Mouse (Mus musculus) layer of hippocampus, adult 8-10 months (tissue): ENCODE measurements at regions not wholly inside any gene's neighbourhood (a gene's known extent, or its start where the extent isn't known, plus 50 kb on each side); places are given as distances from the start of the nearest gene placed in this dataset.

Experiments
- DNase-seq, 2 experiments: peaks; one replicate each; pipeline ENCODE4 v3.0.0; 2022; ENCODE audit warnings: low spot score in 2 of 2

DNA sequence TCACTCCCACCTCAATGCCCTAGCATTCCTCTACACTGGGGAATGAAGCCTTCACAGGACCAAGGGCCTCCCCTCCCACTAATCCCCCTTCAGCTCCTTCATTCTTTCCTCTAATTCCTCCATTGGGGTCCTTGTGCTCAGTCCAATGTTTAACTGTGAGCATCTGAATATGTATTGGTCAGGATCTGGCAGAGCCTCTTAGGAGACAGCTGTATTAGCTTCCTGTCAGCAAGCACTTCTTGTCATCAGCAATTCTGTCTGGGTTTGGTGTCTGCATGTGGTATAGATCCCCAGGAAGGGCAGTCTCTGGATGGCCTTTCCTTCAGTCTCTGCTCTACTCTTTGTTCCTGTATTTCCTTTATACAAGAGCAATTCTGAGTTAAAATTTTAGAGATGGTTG lies 426.8 kb upstream of the 2610001J05Rik start:
- no peak for DNase-seq

- no peak for DNase-seq
These were observed 426.1 kb upstream of the 2610001J05Rik start for GRCm38 (mm10) chr6:14297428-14297827.

GRCm38 (mm10) chr6:14290843-14291242 lies 419.5 kb upstream of the 2610001J05Rik start:
- DNase-seq = no peak

DNA sequence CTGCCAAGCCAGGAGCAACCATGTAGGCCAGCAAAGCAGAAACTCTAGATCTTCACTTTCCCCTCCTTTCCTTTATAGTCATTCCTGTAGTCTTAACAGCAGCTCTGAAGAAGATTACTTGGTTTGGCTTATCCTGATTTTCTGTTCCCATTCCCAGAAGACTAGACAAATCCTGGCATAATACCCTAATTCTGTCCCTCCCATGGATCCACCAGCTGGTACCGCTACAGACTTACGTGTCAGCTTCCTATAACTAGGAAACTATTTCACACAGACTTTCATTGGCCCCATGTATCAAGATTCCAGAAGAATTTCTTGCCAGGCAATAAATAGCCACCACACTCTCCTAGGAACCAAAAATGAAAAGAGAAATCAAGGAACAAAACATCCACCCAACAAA lies 410.2 kb upstream of the 2610001J05Rik start:
- no peak for DNase-seq

- DNase-seq = no peak
These were observed 390.6 kb upstream of the 2610001J05Rik start for GRCm38 (mm10) chr6:14261941-14262340.

DNA sequence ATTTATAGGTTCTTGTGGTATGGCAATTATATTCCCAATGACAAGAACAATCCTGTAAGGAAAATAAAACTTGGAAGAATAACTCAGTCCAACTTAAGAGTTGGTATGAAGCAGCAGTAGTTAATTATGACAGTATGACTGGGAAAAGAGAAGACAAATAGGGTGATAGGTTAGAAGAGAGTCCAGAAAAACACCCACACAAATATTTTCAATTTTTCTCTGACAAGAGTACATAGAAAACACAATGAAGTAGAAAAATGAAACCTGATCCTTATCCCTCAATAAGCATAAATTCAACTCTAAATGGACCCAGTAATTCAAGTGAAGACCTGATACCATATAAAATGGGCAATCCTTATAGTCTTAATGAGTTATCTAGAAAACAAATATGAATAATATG lies 369.0 kb upstream of the 2610001J05Rik start:
- no peak for DNase-seq

DNA sequence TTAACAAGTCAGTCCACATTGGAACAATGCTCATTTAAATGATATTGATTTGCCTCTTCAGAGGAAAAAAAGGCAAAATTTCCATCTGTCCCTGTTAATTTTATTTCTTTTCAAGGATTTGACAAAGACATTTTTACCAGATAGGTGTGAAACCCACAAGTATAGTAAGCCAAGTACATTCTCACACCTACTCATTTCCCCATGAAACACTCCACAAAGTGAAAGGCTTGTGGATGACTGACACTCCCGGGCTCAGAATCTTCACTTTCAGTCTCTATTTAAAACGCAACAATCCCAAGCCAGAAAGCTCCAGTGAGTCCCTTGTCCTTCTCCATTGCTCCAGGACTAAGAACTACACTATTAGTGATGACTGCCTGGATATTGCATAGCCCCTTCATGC lies 367.8 kb upstream of the 2610001J05Rik start:
- DNase-seq = no peak

DNA sequence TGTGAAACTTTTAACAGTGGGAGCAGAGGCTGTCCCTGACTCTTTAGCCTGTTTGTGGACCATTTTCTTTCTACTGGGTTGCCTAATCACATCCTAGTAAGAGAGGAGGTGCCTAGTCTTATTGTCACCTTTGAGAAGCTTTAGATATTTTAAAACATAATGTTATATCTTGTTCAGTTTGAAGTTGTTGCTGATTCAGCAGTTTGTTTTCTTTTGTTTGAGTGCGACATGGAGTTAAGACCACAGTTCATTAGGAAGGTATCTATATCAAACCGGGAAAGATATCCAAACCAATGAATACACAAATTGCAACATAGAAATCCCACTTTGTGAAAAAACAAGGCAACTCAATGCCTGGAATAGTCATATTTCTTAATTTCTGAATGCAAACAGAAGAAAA lies 359.5 kb upstream of the 2610001J05Rik start:
- no peak for DNase-seq

DNA sequence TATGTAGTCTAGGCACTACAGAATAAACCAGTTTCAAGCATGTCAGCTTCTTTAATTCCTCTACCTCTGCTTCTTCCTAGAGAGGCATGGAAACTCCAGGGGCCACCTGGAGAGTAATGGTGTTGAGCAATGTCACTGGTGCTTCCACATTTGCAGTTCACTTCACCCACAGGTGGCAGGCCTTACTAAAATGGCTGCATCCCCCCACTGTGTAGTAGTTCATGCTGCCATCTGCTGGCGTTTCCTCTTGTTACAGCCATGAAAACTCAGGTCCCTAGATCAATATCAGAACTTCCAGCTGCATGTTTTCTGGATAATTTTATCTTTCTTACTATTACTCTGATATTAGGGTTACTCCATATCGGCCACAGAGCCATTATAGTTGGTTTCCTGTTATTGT lies 336.2 kb upstream of the 2610001J05Rik start:
- peak; percentile 16 to 38 for DNase-seq

- no peak for DNase-seq
These were observed 325.8 kb upstream of the 2610001J05Rik start for GRCm38 (mm10) chr6:14197107-14197506.

DNA sequence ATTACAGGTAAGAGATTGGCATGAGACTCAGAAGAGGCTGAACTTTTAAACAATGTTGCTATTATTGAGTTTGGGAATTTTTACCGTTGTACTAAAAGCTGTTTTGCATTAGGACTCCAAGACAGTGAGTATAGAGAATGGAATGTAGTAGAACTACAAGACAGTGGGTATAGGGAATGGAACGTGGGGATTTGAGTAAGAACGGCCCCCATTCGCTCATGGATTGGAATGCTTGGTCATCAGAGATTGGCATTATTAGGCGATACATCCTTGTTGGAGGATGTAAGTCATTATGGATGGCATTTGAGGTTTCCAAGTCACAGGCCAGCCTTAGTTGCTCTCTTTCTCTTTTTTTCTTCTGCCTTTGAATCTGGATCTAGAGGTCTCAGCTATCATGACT lies 324.0 kb upstream of the 2610001J05Rik start:
- DNase-seq = no peak

- DNase-seq = no peak
These were observed 320.2 kb upstream of the 2610001J05Rik start for GRCm38 (mm10) chr6:14191387-14192023.

- peak in 1 of 2 experiments; percentile 4 for DNase-seq
These were observed 314.7 kb upstream of the 2610001J05Rik start for GRCm38 (mm10) chr6:14185921-14186420.

GRCm38 (mm10) chr6:14147370-14147769 lies 276.1 kb upstream of the 2610001J05Rik start:
- no peak for DNase-seq

DNA sequence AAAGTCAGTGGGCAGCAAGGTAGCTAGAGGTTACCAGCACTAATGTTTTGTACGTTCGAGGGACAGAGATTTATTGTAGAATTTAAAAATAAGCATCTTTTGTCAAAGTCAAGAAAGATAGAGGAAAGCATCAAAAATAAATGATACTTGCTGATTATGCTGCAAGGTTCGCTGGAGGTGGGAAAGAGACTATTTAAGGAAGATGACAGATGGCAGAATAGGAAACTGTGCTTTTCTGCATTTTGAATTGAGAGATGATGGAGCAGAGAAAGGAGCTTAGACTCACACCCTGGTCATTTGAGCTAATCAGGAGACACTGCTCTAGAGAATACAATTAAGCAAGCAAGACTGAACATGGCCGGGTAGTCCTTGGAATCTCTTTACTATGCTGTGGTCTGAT lies 275.1 kb upstream of the 2610001J05Rik start:
- no peak for DNase-seq

DNA sequence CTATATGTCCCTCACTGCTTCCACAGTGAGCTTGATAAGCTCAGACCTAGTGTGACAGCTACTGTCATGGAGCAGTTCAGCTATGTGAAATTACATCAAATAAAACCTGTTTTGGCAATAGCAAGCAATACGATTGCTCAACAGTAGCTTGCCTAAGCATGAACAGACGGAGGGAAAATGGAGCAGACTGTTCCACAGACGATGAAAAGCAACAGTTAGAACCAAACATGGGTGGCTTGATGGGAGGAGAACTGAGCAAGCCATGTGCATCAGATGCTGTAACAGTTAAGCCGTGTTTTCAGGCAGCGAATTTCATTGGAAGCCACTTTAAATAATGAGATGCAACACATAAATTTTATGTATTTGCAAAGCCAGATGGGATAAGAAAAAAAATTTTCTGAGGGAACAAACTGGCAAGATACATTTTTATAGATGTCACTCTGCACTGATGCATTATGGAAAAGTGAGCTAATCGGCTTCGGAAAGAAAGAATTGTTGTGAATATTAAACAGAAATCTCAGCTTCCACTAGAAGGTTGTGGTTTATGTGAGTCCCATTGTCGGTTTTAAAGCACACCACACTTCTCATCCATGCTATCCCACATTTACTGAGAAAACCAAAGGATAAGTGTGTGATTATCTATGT lies 270.9 kb upstream of the 2610001J05Rik start:
- DNase-seq = peak; percentile 77 to 85

- no peak for DNase-seq
These were observed 259.2 kb upstream of the 2610001J05Rik start for GRCm38 (mm10) chr6:14130392-14131144.

GRCm38 (mm10) chr6:14129394-14129793 lies 258.1 kb upstream of the 2610001J05Rik start:
- no peak for DNase-seq

GRCm38 (mm10) chr6:14122311-14122710 lies 251.0 kb upstream of the 2610001J05Rik start:
- no peak for DNase-seq

GRCm38 (mm10) chr6:14121479-14121878 lies 250.2 kb upstream of the 2610001J05Rik start:
- no peak for DNase-seq

- no peak for DNase-seq
These were observed 223.6 kb upstream of the 2610001J05Rik start for GRCm38 (mm10) chr6:14094907-14095306.

DNA sequence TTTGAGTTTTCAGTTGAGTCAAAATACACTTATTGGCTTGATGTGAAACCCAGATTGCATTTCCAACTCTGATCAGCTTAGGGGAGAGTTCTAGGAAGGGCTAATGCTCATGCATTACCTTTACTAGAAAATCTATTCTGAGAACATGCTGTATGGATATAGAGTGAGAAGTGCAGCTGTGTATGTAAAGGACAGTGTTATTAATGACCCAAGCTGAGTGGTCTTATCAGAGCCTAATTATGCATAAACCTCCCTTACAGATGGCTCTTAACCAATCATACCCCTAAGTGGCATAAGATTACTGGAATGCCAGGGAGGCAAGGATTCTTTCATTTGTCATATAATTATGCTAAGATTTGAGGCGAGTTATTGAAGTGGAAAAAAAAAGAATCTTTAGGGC lies 210.6 kb upstream of the 2610001J05Rik start:
- no peak for DNase-seq
